Mouse (Mus musculus): Measurements from ENCODE around the gene U2af1l4.

DNA sequence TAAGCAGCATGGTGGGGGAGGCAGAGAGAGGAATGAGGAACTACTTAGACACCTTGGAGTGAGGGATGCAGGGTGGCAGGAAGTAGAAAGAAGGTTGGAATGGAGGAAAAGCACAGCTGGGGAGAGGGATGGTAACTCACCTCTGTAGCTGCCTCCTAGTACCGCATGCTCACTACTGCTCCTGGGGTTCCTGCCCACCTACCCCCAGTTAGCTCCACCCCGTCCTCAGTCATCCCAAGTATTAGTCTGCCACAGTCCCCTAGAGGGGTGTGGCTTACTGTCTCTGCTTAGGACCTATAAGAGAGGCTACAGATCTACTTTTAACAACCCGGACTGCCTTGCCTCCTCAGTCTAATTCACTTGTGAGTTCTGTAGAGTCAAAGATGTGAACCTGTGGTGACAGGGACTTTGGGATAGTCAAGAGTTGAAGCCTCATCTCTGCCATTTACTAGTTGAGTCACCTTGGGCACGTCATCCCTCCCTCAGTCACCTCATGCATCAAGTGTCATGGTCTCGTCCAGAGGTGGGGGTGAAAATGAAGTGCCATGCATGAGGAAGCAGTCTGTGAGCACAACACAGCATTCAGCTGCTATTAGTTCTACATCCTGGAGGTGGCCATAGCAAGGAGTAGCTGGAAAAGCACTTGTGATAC is 29.8 kb downstream of the U2af1l4 start:
- TF ChIP-seq POLR2A (IDR thresholded peaks at IDR 0.05; ENCODE audit: insufficient read length, low read depth) (no peak), MAX (IDR thresholded peaks at IDR 0.05; ENCODE audit: low read depth) (no peak), MYOG (IDR thresholded peaks at IDR 0.05; ENCODE audit: control insufficient read depth in 1 of 3, insufficient read depth in 1 of 3, insufficient read length in 2 of 3, low read depth in 2 of 3) (no peak), TCF12 (IDR thresholded peaks at IDR 0.05; ENCODE audit: insufficient read depth, poor library complexity, severe bottlenecking) (no peak), USF1 (IDR thresholded peaks at IDR 0.05; ENCODE audit: low read depth) (no peak)

Measured in myocyte (in vitro differentiated cells).